Mouse (Mus musculus) cerebellum, adult 2 months (tissue): ENCODE results near the gene Clba1.

Source experiments
- CTCF ChIP-seq: fragments of 200-500 bp; IDR thresholded peaks from 2 replicates; pipeline ENCODE4 v1.5.1; 2011; ENCODE audit warnings: low read depth, mild to moderate bottlenecking, control low read depth, low read length, moderate library complexity, borderline replicate concordance; ENCODE audit not compliant: insufficient read depth
- POLR2A ChIP-seq: fragments of 200-500 bp; IDR thresholded peaks from 2 replicates; pipeline ENCODE4 v1.6.1; 2011; ENCODE audit warnings: low read length, control low read depth, borderline replicate concordance; ENCODE audit not compliant: insufficient read depth

DNA sequence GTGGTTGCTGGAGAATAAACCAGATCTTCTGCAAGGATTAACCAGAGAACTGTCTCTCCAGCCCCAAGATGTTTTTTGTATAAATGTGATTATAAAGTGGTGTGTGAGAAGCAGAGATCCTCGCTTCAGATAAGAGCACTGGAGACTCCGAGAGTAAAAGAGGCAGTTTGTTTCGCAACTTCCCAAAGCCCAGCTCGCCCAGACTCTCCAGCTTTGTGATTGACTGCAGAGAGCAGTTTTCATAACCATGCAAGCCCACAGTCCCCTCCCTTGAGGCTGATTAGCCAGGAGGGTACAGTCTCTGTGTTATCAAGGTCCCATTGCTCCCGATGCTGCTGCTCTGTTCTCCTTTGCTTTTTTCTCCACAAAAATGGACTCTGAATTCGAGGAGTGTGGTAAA, 24.8 kb downstream of the Clba1 start:
- TF ChIP-seq POLR2A (no peak), CTCF (no peak)
